Mouse (Mus musculus): Measurements from ENCODE around the gene Tsc22d4. TPM values are rescaled to one million over a fixed set of nuclear protein-coding genes. Genes with fewer than 3 reads are reported as not detected.
A peak's percentile ranks its signal among the peaks of the same experiment; 100 is the strongest.

Tsc22d4 gene
- polyA plus RNA-seq, 3 experiments from 2014 or later = 43.3 to 83.4 (median 64.7) TPM

DNA sequence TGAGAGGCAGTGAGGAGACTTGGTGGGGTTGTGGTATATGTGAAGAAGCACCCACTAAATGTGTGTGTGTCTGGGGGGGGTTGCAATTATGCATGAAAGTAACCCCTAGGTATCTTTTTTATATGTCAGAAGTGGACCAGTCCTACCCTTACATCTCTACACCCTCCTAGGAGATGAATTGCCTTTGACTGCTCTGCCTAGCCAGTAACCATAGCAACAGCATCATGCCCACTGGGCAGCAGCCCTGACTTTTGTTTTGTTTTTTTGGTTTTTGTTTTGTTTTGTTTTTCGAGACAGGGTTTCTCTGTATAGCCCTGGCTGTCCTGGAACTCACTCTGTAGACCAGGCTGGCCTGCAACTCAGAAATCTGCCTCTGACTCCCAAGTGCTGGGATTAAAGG is 22.9 kb downstream of the Tsc22d4 start:
- no peak for ATAC-seq

DNA sequence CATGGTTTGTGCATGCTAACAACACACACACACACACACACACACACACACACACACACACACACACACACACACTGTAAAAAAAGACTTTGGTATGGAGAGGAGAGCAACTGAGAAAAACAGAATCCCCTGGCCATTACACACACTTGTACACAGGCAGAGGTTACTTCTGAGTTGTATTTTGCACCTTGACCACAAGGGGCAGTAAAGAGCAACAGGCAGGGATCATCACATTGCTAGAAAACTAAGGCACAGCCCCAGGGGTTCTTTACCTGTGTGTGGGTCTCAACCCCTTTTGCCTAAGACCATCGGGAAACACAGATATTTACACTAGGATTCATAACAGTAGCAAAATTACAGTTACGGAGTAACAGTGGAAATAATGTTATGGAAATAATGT is 25.2 kb downstream of the Tsc22d4 start:
- peak; percentile 73 for ATAC-seq

DNA sequence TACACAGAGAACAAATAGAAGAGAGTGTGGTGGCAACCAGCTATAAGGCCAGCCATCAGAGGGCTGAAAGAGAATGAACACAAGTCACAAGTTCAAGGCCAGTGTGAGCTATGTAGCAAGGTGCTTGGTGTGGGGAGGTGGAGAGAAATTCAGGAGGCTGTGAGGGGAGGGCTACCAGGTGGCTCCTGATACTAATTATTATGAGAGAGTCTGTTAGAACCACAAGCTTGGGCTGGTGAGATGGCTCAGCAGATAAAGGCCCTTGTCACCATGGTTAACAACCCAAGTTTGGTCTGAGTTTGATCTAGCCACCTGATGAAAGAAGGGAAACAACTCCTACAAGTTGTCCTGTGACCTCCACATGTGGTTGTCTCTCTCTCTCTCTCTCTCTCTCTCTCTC is 27.2 kb downstream of the Tsc22d4 start:
- no peak for ATAC-seq

DNA sequence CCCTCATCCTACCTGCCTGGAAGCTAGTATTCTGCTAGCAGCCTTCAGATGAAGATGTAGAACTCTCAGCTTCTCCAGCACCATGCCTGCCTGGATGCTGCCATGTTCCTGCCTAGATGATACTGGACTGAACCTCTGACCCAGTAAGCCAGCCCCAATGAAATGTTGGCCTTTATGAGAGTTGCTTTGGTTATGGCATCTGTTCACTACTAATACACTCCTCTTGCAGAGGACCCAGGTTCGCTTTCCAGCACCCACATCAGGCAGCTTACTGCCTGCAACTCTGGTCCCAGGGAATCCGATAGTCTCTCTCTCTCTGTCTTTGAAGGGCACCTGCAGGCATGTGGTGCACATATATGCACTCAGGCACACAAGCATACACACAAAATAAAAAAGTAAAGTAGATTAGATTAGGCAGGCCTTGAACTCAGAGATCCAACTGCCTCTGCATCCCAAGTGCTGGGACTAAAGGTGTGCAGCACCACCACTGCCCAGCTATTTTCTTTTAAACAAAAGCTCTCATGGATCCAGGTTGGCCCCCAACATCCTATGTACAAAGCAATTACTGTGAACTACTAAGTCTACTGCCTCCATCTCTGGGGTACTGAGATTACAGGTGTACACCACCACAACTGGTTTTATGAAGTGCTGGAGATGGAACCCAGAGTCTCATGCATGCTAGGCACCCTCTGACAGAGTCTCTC is 30.2 kb downstream of the Tsc22d4 start:
- no peak for ATAC-seq

DNA sequence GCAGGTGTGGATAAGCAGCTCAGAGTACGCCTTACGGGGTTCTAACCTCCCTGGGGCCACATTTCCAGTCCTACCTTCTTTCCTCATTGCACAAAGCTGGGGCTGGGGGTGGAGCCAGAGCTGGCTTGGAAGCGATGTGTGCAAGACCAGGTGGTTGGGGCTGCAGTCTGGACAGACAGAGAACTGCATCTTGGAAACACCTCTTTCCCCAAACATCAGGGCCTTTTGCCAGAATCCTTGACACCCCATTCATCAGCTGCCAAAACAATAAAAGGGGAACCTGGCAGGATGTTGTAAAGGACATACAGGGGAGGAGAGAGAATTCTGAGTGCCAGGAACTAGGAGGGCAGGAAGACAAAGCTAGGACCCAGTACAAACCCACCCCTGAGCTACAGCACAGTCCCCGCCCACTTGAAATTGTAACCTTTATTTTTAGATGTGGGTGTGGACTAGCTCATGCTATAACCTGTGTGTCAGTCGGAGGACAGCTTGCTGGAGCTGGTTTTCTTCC is 30.9 kb downstream of the Tsc22d4 start:
- no peak for ATAC-seq

GRCm38 (mm10) chr5:137777267-137777845 is 31.8 kb downstream of the Tsc22d4 start:
- ATAC-seq = no peak

- ATAC-seq = peak; percentile 98
Observed at GRCm38 (mm10) chr5:137778635-137779034, 33.1 kb downstream of the Tsc22d4 start, which contains the start of gene Ppp1r35. Gene Ppp1r35, plus strand, starts transcription at chr5:137778849.

DNA sequence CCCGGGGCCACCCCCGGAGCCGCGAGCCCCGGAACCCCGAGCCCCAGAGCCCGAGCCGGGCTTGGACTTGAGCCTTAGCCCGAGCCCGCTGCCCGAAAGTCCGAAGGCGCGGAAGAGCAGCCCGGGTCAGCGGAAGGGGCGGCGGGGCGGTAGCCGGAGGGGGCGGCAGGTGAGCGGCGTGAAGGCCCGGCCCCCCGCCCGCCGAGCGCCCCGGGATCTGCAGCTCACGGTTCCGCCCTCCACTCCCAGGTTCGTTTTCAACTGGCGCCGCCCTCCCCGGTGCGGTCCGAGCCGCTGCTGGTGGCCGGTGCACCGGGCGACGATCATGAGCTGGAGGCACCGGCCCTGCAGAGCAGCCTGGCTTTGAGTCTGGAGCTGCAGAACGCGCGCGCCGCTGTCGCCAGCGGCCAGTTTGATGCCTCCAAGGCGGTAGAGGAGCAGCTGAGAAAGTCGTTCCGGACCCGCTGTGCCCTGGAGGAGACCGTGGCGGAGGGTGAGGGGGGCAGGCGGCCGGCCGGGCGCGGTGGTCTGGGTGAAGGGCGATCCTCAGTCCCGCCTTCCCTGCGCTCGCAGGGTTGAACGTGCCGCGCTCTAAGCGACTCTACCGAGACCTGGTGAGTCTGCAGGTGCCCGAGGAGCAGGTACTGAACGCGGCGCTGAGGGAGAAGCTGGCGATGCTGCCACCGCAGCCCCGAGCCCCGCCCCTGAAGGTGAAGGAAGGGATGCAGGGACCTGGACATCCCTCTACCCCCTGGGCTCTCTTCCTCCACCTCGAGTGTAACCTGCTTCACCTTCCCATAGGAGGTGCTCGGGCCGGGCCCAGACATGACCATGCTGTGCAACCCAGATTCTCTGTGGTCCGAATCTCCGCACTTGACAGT is 33.8 kb downstream of the Tsc22d4 start:
- peak; percentile 22 for ATAC-seq

GRCm38 (mm10) chr5:137781661-137782060 is 36.1 kb downstream of the Tsc22d4 start:
- no peak for ATAC-seq

DNA sequence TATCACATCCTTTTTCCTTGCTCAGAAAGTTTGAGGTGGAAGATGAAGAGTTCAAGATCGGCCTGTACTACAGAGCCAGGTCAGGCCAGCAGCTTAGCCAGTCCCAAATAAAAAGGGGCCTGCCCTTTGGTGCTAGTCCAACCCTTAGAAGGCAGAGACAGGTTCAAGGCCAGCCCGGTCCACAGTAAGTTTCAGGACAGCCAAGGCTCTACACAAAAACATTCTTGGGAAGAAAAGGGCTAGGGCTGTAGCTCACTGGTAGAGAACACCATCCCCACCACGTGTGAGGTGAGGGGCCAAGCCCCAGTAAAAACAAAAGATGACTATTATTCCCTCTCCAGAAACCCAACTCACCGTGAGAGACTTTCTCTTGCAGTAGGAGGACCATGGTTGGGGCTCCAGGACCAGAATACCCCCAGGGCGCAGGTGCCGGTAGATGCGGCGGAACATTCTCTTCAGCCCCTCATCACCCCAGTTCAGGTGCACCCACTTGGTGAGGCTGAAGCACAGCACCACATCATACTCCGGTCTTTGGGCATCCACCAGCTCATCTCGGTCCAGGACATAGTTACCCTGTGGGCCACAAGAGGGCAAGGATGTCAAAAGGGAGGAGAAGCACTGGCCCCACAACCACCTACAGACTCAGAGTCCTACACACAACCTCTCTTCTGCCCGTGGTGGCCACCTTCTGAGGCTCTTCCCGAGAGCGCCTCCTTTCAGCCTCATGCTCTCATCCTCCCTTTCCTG is 37.4 kb downstream of the Tsc22d4 start:
- ATAC-seq = no peak

DNA sequence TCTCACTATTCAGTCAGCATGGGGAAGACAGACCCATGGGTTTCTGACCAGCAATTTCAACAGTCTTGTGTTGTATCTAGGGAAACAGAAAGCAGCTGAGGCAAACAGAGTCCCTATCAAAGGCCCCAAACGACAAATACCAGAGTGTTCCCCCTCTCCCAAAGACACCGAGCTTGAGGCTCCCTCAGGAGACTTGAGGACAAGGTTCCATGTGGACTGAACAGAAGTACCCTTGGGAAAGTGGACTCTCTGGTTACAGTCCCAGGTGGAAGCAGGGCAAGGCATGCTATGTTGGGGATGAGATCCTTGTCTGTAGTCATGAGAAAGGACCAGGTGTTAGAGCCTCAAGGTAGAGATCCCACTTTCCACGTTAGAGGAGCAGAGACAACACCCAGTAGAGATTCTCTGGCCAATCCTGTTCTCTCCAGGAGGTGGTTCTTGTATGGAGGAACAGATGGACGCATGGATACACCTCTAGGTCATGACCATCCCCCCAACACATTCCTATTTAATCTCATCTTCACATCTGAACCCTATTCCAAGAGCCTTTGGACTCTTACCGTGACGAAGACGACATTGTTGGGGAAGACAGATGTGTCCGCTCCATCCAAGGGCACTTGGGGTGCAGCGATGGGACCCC is 38.5 kb downstream of the Tsc22d4 start:
- no peak for ATAC-seq

- ATAC-seq = no peak
Observed at GRCm38 (mm10) chr5:137784546-137784945, 39.0 kb downstream of the Tsc22d4 start.

DNA sequence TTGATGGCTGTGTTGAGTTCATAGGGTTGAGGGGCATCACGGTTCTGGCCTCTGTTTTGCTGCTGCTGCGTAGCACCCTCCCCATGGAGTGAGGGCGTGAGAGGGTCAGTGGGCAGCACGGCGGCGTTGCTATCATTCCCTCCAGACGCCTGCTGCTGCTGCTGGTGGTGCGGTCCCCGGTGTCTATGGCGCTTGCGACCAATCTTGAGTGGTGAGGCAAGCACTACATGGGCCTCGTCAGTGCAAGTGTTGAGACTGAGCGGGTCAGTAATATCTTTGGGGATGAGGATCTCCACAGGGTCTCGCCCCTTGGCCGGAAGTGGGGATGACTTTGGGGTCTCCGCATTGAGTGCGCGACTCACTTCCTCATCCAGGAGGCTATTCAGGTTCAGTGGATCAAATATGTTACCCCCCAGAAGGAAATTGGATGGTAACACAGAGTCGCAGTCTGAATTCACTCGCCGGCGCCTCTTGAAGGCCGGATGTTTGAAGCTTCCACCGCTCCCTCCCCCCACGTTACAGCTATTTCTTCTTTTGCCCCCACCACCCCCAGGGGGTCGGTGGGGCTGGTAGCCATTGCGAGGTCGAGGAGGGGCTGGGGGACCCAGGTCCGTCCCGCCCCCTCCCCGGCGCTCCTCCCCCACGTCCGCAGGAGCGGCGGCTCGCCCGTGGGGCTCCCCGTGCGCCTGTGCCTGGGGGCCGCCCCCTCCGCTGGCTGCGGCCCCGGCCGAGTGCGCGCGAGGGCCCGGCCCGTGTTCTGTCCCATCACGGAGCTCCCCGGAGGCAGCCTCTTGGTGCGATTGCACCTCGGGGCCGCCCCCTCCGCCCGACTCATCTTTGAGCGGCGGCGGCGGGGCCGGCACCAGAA is 39.9 kb downstream of the Tsc22d4 start:
- peak; percentile 1 for ATAC-seq

DNA sequence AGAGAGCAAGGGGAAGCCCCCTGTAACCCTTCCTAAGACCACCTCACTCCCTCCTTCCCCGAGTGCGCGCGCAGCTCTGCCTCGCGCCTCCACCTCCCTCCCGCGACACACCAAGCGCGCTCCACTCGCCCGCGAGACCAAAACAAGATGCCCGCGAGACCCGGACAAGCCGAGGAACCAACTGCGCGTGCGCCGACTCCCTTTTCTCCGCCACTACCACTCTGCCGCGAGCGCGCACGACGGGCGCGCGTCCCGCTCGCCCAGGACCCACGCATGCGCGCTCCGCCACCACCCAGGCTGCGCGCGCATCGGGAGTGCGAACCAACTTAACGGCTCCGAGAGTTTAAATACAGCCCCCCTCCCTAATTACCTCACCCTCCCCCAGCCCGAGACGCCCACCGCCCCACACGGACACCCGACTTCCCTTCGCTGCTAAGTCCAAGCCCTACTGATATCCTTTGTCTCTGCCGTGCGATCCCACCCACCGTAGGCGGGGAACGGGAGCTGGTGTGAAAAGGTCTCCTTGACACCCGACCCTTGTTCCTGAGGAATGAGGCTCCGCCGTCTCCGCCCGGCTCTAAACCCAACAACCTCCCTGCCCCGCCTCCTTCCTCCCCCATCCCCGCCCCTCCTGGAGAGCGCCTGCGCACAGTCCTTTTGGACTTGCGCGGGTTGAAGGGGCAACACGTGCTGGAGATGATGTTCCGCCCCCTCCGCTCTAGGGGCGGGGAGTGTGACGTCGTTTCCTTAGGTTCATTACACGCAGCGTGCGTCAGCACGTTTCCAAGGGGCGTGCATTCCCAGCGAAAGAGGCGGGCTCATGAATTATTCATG is 40.8 kb downstream of the Tsc22d4 start:
- ATAC-seq = peak; percentile 73

- ATAC-seq = peak; percentile 66
Observed at GRCm38 (mm10) chr5:137787151-137787928, 41.8 kb downstream of the Tsc22d4 start, which contains the start of the genes Mepce and Zcwpw1. Gene Mepce, minus strand, starts transcription at chr5:137787655. Gene Zcwpw1, plus strand, starts transcription at chr5:137787798.

DNA sequence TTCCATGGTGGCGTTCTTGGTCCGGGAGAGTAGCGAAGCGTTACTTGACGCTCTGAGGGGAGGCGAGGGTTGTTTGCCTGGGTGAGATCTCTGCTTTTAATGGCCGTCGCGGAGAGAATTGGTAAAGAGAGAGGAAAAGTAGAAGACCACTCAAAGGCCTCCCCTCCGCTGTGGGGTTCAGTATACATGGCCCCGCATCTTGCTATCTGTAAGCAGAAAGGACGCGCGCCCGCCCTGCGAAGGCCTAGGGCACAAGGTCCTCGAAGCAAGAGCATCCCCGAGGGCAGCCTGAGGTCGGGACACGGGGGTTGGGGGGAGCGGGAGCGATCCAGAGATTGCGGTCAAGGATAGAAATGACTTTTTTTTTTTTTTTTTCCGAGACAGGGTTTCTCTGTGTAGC is 42.6 kb downstream of the Tsc22d4 start:
- no peak for ATAC-seq

DNA sequence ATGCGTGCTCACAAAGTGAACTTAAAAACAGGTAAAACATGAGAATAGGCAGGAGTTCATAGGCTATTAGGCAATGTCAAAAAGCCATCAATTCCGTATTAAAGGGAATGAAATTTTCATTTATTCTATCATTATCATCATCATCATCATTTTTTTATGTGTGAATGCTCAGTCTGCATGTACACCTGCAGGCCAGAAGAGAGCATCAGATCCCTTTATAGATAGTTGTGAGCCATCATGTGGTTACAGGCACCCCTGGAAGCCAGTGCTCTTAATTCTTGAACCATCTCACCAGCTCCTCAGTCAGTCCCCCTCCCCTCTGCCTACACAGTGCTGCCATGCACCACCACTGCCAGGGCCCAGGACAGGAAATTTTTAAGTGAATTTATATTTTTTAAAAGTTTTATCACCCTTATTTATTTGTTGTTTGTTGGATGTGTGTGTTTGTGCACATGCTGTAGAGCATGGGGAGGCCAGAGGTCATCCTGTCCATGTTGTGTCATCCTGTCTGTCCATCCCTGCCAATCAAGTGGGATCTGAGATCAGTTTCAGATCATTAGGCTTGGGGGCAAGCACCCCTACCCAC is 43.5 kb downstream of the Tsc22d4 start:
- ATAC-seq = no peak

DNA sequence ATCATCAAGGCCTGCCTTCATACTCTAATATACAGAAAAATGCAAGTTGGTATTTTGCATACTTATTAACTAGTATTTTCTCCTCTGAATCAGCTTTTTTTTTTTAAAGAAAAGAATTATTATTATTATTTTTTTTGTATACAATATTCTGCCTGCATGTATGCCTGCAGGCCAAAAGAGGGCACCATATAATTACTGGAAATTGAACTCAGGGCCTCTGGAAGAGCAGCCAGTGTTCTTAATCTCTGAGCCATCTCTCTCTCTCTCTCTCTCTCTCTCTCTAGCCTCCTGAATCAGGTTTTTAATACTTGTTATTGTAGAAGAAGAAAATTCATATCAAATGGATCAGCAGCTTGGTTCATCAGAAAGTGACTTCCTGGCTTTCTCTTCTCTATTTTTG is 46.0 kb downstream of the Tsc22d4 start:
- ATAC-seq = no peak

- no peak for ATAC-seq
Observed at GRCm38 (mm10) chr5:137796606-137797005, 51.1 kb downstream of the Tsc22d4 start.
